12 mouse cellular contexts compared by ENCODE assay signal in genomic region chr10:30723014-30723413, GRCm38 (mm10).
"Had no signal": no experiment of that assay in that cellular context is flagged by ENCODE, and none has a peak within 500 bp of the region (broad histone marks: within the 10 kb centered on the region; RNA-seq: fewer than 3 reads in every experiment).

No protein-coding gene starts in this region.

- H3K4me3 ChIP-seq: midbrain, embryonic 10.5 days; midbrain, embryonic 12.5 days; midbrain, embryonic 15.5 days; neural tube, embryonic 12.5 days had no signal

- H3K27ac ChIP-seq: midbrain, embryonic 10.5 days; midbrain, embryonic 12.5 days; midbrain, embryonic 15.5 days; neural tube, embryonic 12.5 days had no signal

- ATAC-seq: midbrain, embryonic 15.5 days had no signal

- H3K9me3 ChIP-seq: midbrain, embryonic 10.5 days; midbrain, embryonic 12.5 days; midbrain, embryonic 15.5 days; neural tube, embryonic 12.5 days had no signal

- H3K9ac ChIP-seq: lung, embryonic 14.5 days; midbrain, embryonic 12.5 days; midbrain, embryonic 15.5 days; neural tube, embryonic 12.5 days had no signal

- H3K4me1 ChIP-seq: midbrain, embryonic 10.5 days; midbrain, embryonic 12.5 days; midbrain, embryonic 15.5 days; neural tube, embryonic 12.5 days had no signal

- DNase-seq: lung, adult 18-20 months; lung, embryonic 14.5 days; lung, postnatal 10 days; lung, postnatal 4 days; right cerebral cortex, postnatal 14 days; thymus, adult 18-20 months; thymus, postnatal 14 days; thymus, postnatal 36 days had no signal

- H3K27me3 ChIP-seq: midbrain, embryonic 12.5 days; midbrain, embryonic 15.5 days; neural tube, embryonic 12.5 days had no signal

- H3K36me3 ChIP-seq: midbrain, embryonic 10.5 days; midbrain, embryonic 12.5 days; midbrain, embryonic 15.5 days; neural tube, embryonic 12.5 days had no signal
